Mouse (Mus musculus) lung, postnatal 0 days (tissue): ENCODE measurements around the gene Aldh3a2.

Experiments
- CTCF ChIP-seq: IDR thresholded peaks from 2 replicates; pipeline ENCODE4 v1.5.1; 2016; ENCODE audit warnings: antibody characterized with exemption, mild to moderate bottlenecking
- EP300 ChIP-seq: IDR thresholded peaks from 2 replicates; pipeline ENCODE4 v1.6.1; 2016; ENCODE audit warnings: antibody characterized with exemption, mild to moderate bottlenecking, control low read depth

DNA sequence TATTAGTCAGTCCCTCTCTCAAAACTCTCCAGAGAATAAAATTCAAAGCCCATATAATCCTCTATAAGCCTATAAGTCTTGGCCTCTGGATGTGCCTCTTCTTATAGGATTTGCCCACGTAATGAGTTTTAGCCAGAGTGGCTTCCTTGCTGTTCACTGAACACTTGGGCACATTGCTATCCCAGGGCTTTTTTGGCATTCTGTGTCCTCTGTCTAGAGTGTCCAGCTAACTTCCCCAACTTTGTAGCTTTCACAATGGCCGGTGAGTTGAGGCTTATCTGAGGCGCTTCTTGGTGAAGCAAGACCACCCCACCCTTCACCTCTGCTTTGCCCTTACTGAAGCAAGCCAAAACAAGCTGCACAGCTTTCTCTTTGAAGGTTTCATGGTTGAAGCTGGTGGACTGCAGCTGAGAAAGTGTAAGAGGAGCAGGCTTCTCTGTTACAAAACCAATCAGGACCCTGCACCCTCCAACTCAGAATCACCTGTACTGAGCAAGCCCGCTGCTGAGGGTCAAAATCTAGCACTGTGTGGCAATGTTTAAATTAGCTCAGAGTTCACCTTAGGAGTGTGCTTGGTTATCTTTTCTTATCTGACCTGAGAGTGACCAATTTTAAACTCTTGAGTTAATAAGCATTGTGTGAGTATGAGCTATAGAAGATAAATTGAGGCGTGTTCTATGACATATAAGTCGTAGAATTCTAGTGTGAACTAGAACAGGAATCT, 1.5 kb upstream of the Aldh3a2 start:
- TF ChIP-seq CTCF (no peak), EP300 (no peak)
